Mouse (Mus musculus) thymus, postnatal 36 days (tissue): Measurements from ENCODE around the gene Frrs1.

Experiments
- DNase-seq, 2 experiments: peaks; one replicate each; pipeline ENCODE4 v3.0.0; 2022; ENCODE audit warnings: mixed read lengths in 2 of 2

The Frrs1 gene

DNA sequence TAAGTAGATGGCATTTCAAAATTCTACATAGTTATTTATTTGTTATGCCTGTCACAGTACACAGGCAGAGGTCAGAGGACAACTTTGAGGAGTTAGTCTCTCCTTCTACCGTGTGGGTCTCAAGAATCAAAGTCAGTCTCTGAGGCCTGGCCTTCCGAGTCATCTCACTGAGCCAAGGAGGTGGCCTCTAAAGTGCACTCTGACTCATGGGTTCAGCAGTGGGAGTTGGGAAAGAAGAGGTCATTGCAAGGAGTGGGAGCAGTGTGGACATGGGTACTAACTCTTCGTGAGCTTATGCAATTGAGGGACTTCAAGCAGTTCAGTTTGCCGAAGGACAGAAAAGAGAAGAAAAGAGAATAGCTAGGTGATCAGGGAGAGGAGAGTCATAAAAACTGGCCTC, 10.3 kb upstream of the Frrs1 start:
- DNase-seq = no peak

DNA sequence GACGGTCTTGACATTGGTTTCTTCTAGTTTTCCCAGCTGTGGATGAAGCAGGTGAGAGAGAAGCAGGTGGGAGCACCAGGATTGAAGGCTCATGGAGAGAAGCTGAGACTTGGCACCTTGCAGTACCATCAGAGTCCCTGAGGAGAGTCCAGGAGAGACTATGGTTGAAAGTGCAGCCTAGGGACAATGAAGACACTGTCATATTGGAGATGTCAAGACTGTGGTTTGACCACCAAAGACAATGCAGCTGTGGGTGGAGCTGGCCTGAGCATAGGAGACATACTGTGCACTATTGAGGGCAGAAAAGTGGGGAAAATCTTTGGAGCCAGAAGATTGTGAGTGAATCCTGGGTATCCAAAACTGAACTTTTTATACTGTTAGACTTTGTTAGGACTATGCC, 8.9 kb upstream of the Frrs1 start:
- DNase-seq = no peak

DNA sequence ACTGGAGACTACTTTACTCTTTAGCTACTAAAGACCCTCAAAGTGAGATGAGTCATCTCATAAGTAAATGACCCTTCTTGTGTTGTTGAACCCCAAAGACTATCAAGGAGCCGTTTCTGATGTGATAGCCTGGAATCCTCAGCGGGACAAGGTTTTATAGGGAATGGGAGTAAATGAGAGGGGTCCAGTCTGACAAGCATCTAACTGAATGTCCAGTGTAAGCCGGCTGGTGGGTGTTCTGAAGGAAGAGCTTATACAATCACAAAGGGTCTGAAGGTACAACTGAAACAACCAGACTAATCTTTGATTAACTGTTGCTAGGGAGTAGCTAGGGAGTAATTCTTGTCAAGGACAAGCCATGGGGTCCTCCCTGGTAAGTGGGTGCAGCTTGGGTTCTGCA, 6.8 kb upstream of the Frrs1 start:
- no peak for DNase-seq

DNA sequence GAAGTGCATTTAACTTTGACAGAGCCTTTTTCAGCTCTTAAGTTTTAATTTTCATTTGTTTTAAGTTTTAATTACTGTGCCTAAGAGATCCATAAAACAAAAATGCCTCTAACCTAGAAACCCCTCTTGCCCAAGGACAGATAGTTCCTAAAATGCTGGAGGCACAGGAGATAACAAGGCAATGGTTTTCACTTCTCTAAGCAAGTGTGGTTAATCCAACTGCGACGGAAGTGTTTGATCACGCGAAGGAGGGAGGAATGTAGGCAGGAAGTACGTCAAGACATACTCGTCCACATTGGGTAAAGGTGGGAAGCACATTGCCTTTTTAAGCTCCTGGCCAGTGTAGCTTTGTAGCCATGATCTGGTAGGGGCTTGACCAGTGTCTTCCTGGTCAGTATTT, 1.7 kb upstream of the Frrs1 start:
- DNase-seq = no peak

DNA sequence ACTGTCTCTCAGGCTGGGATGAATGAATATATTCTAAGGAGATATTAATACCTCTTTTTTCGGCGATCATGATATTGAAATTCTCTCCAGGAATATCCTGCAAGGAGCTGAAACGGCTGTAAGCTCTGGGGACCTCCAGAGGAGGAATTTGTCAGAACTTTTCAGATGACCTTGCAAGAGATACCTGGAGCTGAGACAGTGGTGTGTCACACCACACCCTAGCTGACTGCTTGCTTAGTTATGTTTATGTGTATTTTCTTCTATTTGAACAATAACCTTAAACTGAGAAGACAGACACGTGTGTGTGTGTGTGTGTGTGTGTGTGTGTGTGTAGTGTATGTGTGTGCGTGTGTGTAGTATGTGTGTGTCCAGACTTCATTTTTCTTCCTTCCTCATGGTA, 488 bp downstream of the Frrs1 start:
- DNase-seq = no peak

DNA sequence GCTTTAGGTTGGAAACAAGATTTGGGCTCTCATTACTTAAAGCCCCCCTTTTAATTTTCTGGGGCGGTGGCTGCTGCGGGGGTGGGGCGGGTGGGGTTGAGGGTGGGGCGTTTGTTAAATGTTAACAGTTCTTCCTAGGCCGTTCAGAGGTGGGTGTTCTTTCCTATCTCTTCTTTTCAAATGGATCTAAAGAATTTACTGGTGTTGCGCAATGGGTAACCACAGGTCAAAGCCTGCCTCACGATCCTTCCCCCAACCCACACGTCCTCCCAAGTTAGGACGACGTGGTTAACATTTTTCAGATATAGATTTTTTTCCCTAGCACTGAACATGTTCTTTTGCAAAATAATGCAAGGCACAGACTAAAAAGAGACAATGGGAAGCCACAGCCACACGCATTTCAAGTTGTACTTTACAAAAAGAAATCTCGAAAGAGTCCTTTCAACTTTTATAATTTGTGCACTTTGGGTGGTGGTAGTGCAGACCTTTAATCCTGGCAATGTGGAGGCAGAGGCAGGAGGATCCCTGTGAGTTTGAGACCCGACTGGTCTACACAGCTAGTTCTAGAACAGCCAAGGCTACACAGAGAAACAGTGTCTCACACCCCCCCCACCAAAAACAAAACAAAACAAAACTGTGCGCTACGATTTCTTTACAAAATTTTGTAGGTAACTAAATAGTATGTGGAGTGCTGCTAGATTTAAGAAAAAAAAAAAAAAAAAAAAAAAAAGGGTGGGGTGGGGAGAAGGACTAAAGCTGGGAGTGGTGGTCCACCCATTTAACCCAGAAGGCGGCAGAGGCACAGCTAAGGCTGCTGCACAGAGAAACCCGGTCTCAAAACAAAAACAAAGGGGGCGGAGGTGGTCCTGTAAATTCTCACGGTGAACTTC, 1.3 kb downstream of the Frrs1 start:
- no peak for DNase-seq

DNA sequence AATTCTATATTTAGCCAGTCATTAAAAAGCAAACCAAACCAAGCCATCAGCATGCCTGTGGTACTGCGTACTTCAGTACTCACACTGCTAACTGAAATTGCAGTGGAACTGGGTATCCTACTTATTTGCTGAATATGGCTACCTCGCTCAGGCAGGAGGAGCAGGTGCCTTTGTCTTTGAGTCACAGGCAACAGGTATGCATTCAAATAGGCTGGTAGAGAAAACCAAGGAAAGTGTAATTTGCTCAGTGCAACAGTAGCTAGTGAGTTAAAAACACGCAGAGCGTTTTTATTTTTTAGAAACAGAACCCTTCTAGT, 1.9 kb downstream of the Frrs1 start:
- no peak for DNase-seq

DNA sequence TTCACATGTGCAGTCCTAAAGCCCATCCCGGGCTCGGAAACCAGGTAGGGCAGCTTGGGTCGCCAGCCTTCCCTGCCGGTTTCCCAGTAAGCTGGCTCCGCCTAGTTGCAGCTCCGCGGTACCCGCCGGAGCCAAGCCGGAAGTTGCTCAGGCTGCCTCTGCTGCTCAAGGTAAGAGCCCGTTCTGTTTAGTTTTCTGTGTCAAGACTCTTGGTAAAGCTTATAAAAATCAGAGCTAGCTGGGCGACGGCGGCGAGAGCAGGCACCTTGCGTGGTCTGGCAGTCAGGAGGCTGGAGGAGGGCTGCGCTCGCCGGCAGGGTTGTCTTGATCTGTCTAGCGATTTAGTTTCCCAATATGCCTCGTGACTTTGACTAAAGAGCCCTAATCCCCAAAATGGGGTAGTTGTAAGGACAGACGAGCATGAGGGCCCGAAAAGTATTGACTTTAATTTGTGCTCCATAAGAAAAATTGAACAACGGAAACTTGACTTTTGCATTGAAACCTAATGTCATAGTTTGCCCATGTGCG, 2.3 kb downstream of the Frrs1 start:
- DNase-seq = peak; percentile 76 to 77

DNA sequence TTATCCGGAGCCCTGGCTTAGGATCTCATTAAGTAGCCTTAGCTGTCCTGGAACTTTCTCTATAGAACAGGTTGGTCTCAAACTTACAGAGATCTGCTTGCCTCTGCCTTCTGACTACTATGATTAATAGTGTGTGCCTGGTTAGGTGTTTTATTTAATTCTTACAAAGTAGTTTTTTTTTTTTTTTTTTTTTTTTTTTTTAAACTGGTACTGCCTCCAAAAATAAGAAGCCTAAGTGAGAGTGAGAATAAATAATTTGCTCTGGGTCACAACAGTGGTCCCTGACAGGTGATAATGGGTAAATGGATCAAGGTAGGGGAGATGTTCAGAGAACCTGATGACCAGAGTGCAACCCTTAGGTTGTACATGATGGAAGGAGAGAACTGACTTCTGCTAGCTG, 3.4 kb downstream of the Frrs1 start:
- DNase-seq = no peak

DNA sequence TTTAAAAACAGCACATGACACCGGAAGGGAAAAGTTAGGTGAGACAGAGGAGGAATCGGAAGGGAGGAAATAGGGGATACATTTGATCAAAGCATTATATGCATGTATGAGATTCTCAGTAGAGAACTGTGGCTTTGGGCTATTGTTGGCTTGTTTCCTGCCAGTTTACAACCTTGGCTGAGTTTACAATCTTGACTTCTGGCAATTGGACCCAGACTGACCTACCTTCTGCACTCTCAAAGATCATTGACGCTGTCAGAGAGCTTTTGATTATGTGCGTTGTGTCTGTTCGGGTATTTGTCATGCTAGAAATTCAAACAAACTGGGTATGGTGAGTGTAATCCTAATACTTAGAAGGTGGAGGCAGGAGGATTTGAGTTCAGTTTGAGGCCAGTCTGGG, 5.2 kb downstream of the Frrs1 start:
- DNase-seq = no peak

DNA sequence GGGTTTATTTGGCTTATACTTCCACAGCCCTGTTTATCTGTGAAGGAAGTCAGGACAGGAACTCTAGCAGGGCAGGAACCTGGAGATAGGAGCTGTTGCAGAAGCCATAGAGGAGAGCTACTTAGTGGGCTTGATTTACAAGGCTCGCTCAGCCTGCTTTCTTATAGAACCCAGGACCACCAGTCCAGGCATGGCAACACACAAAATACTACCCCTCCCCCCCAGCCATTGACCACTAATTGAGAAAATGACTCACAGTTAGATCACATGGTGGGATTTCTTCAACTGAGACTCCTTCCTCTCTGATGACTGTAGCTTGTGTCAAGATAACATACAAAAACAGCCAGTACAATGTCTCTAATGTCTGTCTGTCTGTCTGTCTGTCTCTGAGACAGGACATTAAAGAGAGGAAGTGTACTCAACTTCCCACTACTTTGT, 6.0 kb downstream of the Frrs1 start:
- no peak for DNase-seq

DNA sequence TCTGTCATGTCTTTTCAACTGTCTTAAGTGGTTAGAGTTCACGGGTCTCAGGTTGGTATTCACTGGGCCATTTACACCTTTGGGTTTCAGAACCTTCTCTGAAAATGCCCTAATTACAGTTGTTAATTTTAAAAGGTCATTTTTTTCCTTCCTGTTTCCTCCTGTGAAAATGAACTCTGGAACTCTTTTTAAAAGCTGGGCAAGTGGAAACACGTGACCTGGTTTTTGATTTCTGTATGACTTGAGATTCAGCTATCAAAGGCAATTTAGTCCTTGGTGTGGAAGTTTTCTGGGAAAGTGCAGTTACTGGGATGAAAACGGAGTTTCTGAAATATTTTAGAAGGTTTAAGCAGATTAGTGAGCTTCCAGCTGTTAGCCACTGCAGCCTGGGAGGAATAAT, 11.1 kb downstream of the Frrs1 start:
- no peak for DNase-seq

DNA sequence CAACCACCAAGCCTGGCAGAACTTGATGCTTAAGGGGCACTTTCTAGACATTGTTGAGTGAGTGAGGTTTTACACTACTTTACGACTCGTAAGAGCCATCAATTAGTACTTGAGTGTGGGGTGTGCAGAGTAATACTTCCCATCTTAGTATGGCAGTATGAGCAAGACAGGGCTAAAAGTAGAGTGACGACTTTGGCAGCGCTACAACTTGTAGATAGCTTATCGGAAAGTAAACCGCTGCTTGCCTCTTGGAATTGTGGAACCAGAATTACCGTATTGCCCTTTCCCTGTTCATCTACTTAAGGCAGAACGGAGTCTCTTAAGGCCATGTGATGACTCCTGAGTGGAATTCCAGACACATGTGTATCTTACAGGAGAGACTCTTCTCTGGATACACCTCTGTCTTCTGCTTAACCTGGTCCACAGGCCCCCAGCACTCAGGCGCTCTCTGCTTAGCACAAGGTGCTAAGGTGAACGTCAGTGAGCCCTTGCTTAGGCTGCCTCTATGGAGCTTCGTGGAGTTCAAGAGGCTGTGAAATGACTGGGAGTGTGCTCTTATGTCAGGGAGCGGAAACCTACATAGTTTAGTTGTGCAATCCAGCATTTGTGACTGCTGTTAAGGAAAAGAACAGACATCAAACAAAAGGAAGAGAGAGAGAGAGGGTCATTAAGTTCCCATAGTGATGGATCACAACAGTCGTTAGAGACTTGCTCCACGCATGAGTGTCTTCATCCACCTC, 23.1 kb downstream of the Frrs1 start:
- DNase-seq = no peak

DNA sequence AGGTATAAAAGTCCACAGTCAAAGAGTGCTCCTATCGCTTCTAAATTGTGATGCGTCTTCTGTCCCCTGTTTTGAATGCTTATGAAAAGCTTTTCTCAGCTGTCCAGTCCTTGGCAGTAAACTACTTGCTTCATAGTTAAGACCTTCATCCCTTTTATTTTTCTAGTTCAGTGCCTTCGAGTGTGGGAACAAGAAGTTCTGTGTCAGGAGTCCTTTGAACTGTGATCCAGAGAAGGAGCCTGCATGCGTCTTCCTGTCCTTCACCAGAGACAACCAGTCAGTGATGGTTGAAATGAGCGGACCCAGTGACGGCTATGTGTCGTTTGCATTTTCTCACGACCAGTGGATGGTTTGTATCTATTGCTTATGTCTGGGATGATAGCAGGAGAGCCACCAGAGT, 25.7 kb downstream of the Frrs1 start:
- DNase-seq = no peak

DNA sequence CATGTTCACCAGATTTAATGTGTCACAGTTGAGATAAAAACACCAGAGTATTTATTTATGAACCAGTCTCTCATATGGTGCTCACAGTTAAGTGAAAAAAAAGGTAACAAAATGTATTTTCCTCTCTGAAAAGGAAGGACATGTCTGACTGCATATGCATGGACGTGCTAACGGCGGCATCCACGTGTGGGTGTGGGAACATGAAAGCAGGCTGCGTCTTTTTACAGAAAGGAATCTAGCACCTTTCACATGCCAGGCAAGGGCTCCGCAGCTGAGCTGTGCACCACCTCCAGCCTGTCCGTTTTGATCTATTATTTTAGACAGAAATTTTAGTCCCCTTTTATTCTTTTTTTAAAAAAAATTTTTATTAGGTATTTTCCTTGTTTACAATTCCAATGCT, 30.1 kb downstream of the Frrs1 start:
- DNase-seq = no peak

DNA sequence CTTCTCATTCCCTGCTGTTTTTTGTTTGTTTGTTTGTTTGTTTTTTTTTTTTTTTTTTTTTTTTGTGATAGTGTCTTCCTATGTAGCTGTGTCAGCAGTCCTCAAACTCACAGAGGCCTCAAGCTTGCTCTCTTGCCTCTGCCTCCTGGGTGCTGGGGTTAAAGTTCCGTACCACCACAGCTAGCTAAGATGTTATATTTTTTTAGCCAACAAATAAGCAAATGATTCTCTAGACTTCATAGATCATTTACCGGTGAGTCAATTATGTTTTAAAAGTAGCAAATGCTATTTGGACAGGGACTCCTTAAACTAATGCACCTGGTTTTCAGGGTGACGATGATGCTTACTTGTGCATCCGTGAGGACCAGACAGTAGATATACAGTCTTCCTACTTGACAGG, 31.3 kb downstream of the Frrs1 start:
- DNase-seq = no peak

DNA sequence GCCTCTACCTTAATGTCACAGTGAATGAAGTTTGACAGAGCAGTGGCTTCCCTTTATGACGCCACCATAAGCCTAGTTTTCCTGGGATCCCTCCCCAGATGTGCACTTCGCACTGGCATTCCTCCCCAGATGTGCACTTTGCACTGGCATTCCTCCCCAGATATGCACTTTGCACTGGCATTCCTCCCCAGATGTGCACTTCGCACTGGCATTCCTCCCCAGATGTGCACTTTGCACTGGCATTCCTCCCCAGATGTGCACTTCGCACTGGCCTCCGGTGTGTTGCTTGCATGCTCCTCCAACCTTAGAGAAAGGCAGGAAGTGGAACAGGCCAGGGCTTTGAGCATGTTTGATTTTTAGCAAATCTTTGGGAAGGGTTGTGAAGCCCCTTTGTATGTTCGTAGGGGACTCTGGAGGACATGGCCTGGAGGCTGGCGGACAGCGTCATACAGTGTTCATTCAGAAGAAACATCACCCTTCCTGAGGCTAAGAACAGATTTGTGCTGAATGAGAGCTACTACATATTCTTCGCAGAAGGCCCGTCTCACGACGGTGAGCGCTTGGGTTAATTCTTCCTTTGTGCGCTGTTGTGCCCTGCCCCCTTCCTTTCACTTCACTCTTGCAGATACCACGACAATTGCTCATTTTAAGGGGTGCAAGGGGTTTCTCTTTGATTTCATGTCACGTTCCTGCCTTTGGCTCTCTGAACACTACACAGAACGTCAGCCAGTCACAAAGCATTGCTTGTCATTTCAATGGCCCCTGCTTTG, 32.4 kb downstream of the Frrs1 start:
- DNase-seq = no peak

DNA sequence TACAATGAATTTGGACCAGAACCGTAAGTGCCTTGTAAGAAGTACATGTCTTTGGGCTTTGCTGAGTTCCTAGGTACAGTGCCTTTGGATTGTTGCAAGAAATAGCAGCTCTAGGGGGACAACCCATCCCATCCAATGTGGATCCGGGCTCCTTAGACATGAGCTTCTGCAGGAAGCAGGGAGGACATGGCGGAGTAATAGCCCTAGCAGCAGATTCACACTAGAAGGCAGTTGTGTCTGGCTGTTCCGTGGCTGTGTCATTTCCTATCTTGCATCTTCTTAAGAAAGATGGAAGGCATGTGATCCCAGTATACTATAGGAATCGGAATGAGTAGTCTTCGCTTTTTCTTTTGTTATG, 32.9 kb downstream of the Frrs1 start:
- DNase-seq = no peak

DNA sequence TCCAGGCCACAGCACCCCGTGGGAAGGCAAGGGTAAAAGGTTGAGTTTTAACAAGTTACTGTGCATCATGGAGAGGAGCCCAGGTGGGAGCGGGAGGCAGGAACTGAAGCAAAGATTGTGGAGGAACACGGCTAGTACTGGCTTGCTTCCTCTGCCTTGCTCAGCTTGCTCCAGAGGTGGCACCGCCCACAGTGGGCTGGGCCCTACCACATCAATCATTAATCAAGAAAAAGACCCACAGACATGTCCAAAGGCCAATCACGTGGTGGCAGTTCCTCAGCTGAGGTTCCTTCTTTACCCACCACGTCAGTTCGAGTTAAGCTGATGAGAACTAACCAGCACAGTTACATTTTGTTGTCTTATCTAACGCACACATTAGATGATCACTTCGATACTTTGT, 33.6 kb downstream of the Frrs1 start:
- DNase-seq = no peak

DNA sequence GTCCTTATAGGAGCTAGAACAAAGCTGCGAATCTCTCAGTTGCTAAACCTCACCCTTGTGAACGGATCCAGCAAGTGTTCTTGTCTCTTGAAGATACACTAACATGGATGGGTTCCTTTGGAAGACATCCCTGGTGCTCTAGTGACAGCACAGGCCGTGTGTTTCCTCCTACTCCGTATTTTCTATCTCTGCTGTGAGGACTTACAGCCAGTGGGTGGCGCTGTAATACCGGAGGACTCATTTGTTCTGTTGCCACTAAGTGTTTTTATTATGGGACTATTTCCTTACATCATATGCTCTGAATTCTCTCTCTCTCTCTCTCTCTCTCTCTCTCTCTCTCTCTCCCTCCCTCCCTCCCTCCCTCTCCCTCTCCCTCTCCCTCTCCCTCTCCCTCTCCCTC, 44.9 kb downstream of the Frrs1 start:
- peak in 1 of 2 experiments; percentile 5 for DNase-seq

DNA sequence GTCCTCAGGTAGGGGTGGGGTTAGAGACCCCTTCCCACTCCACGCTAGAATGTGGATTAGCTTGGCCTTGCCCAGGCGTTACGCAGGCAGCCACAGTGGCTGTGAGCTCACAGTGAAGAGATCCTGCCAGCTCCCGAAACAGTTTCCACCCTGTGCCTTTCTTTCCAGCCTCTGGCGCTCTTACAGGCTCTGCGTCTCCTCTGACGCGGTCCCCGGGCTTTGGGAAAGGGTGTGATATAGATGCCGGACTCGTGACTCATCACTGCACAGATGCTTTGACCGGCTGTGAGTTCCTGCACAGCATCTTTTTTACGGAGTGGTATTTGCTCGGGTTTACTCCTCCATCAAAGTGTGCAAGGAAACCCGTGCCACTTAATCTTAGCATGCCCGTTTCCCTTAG, 46.6 kb downstream of the Frrs1 start:
- no peak for DNase-seq

DNA sequence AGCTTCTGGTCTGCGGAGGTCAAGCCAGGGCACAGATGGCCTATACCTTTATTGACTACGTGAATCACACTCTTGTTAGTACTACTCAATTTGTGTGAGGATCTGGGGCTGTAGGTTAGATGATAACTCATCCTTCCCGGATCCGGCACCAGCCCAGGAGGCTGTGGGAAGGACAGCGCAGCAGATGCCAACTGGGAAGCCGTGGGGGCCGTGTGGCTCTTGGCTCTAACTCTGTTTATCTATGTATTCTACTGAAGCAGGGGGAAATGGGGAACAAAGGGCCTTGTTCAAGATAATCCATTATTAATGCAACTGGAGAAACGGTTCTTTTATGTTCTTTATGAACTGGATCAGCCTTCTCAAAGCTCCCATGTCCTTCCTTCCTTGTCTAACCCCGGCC, 47.3 kb downstream of the Frrs1 start:
- no peak for DNase-seq

DNA sequence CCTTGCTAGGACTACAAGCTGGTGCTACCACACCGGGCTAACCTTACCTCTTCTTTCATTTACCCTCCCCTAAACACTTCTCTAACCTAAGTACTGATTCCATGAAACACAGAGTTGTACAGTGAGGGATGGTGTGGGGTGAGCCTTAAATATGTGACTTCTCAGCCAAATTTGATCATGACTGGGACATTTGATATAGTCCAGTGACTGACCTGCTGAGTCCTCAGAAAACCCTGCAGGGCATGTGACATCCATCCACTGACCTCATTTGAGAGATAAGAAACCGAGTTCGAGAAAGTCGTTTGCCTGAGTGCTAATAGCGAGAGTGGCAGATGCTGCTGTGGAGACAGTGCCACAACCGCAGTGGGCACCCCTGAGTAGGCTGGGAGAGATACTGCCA, 55.1 kb downstream of the Frrs1 start:
- no peak for DNase-seq

DNA sequence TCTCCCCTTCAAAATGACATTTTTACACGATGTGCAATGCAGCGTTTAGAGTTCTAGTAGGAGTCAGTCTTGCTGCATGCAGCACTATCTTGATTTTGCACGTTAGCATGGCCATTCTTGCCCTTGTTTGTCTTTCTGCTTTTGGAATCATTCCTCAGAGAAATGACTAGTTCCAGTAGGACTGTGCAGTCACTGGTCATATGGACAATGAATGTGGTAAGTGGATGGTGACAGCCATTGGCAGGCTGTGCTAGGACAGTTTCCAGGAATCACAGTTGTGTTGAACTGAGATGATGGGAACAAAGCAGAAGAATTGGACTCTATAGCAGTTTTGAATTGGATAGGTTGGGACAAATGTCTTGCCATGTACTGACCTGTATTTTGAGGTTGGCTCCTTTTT, 55.7 kb downstream of the Frrs1 start:
- DNase-seq = no peak
